Mouse (Mus musculus) olfactory bulb, adult 2 months (tissue): ENCODE data around the gene Olfr1274-ps.
"Not testable (repeated sequence)": the region's sequence is repeated elsewhere in the genome, so short reads cannot be mapped to it uniquely, and the experiment has no call there.

Experiments
- CTCF ChIP-seq: fragments of 200-500 bp; IDR thresholded peaks from 2 replicates; pipeline ENCODE4 v1.5.1; 2012; ENCODE audit warnings: low read depth, mild to moderate bottlenecking, low read length, moderate library complexity; ENCODE audit not compliant: insufficient read depth
- POLR2A ChIP-seq: fragments of 200-500 bp; IDR thresholded peaks from 2 replicates; pipeline ENCODE4 v1.6.1; 2012; ENCODE audit warnings: mild to moderate bottlenecking, low read depth, low read length, moderate library complexity; ENCODE audit not compliant: insufficient read depth

- not testable (repeated sequence) for TF ChIP-seq CTCF, POLR2A
Measured at GRCm38 (mm10) chr2:90429782-90430181, 31.3 kb downstream of the Olfr1274-ps start.
